Mouse (Mus musculus): ENCODE data around the gene Rasgef1b. TPM values are rescaled to one million over a fixed set of nuclear protein-coding genes. Genes with fewer than 3 reads are reported as not detected.

The Rasgef1b gene
- total and polyA plus RNA-seq, 2 experiments: 4.0 to 20.4 TPM

GRCm38 (mm10) chr5:99499404-99500089, 229.3 kb downstream of the Rasgef1b start:
- no peak for DNase-seq (ENCODE audit: extremely low read depth, low read depth, low spot score)
- no peak overlapping the region for H3K4me3 ChIP-seq (ENCODE audit: insufficient read depth, low read depth, low read length)

DNA sequence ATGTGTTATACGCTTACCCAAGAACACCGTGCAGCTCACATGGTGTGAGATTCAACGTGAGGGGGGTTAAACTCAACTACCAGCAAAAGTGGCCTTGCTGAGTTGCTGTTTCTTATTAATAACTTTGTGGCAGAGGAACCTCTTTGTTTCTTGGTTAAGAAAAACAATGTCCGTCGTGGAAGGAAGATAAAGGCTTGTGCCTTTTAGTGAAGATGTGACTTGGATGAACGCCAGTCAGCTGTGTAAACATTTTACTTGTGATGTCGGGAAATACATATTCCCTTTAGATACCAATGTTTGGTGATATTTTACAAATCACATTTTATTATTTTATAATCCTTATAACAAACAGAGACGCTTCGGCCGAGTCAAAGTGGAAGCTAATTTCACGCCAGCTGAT, 231.0 kb downstream of the Rasgef1b start:
- Histone ChIP-seq H3K27ac (replicated peaks; ENCODE audit: insufficient read depth, low read depth, low read length) (no peak overlapping the region), H3K27me3 (ENCODE audit: control insufficient read depth, insufficient read depth, low read length) (no peaks in the 10 kb centered on the region), H3K4me3 (ENCODE audit: insufficient read depth, low read depth, low read length) (no peak overlapping the region), H3K79me2 (ENCODE audit: control insufficient read depth, insufficient read depth, low read length) (no peaks in the 10 kb centered on the region), H3K36me3 (ENCODE audit: control insufficient read depth, insufficient read depth, low read length) (no peaks in the 10 kb centered on the region), H3K4me1 (ENCODE audit: control insufficient read depth, insufficient read depth, low read length) (peaks cover 2% of the 10 kb centered on the region; the same call in 1 of the 2 replicates), H3K9ac (ENCODE audit: low read depth, low read length) (no peak overlapping the region)
- WGBS: 65% methylated on average over 11 of the region's 11 CpGs
- DNase-seq (ENCODE audit: extremely low read depth, low read depth, low spot score): no peak
- no peak for TF ChIP-seq POLR2A (IDR thresholded peaks at IDR 0.05; ENCODE audit: extremely low read depth, insufficient read depth, low read length)
- TF ChIP-seq CTCF (IDR thresholded peaks at IDR 0.05; ENCODE audit: low read depth, low read length): no peak

More at GRCm38 (mm10) chr5:99499404-99500089, 229.3 kb downstream of the Rasgef1b start:
- Histone ChIP-seq H3K27ac (replicated peaks; ENCODE audit: insufficient read depth, low read depth, low read length) (no peak overlapping the region), H3K36me3 (ENCODE audit: control insufficient read depth, insufficient read depth, low read length) (no peaks in the 10 kb centered on the region), H3K79me2 (ENCODE audit: control insufficient read depth, insufficient read depth, low read length) (no peaks in the 10 kb centered on the region), H3K27me3 (ENCODE audit: control insufficient read depth, insufficient read depth, low read length) (no peaks in the 10 kb centered on the region), H3K9ac (ENCODE audit: low read depth, low read length) (no peak overlapping the region), H3K4me1 (ENCODE audit: control insufficient read depth, insufficient read depth, low read length) (peaks cover 2% of the 10 kb centered on the region; the same call in 1 of the 2 replicates)
- no peak for TF ChIP-seq CTCF (IDR thresholded peaks at IDR 0.05; ENCODE audit: low read depth, low read length)
- TF ChIP-seq POLR2A (IDR thresholded peaks at IDR 0.05; ENCODE audit: extremely low read depth, insufficient read depth, low read length): no peak
- 79% methylated on average over 7 of the region's 7 CpGs for WGBS

GRCm38 (mm10) chr5:99496931-99497782, 231.7 kb downstream of the Rasgef1b start:
- 85% methylated on average over 9 of the region's 9 CpGs for WGBS
- Histone ChIP-seq H3K36me3 (ENCODE audit: control insufficient read depth, insufficient read depth, low read length) (no peaks in the 10 kb centered on the region), H3K4me3 (ENCODE audit: insufficient read depth, low read depth, low read length) (no peak overlapping the region), H3K79me2 (ENCODE audit: control insufficient read depth, insufficient read depth, low read length) (no peaks in the 10 kb centered on the region), H3K4me1 (ENCODE audit: control insufficient read depth, insufficient read depth, low read length) (peaks cover 2% of the 10 kb centered on the region; the same call in 1 of the 2 replicates), H3K9ac (ENCODE audit: low read depth, low read length) (no peak overlapping the region), H3K27ac (replicated peaks; ENCODE audit: insufficient read depth, low read depth, low read length) (no peak overlapping the region), H3K27me3 (ENCODE audit: control insufficient read depth, insufficient read depth, low read length) (no peaks in the 10 kb centered on the region)
- TF ChIP-seq CTCF (IDR thresholded peaks at IDR 0.05; ENCODE audit: low read depth, low read length) (no peak), POLR2A (IDR thresholded peaks at IDR 0.05; ENCODE audit: extremely low read depth, insufficient read depth, low read length) (no peak)
- DNase-seq (ENCODE audit: extremely low read depth, low read depth, low spot score): no peak

- Histone ChIP-seq H3K9ac (ENCODE audit: low read depth, low read length) (no peak overlapping the region), H3K27me3 (ENCODE audit: control insufficient read depth, insufficient read depth, low read length) (no peaks in the 10 kb centered on the region), H3K36me3 (ENCODE audit: control insufficient read depth, insufficient read depth, low read length) (no peaks in the 10 kb centered on the region), H3K4me1 (ENCODE audit: control insufficient read depth, insufficient read depth, low read length) (peaks cover 2% of the 10 kb centered on the region; the same call in 1 of the 2 replicates), H3K27ac (replicated peaks; ENCODE audit: insufficient read depth, low read depth, low read length) (no peak overlapping the region), H3K4me3 (ENCODE audit: insufficient read depth, low read depth, low read length) (no peak overlapping the region), H3K79me2 (ENCODE audit: control insufficient read depth, insufficient read depth, low read length) (no peaks in the 10 kb centered on the region)
- TF ChIP-seq POLR2A (IDR thresholded peaks at IDR 0.05; ENCODE audit: extremely low read depth, insufficient read depth, low read length): no peak
- DNase-seq (ENCODE audit: extremely low read depth, low read depth, low spot score): no peak
- 96% methylated on average over 1 of the region's 1 CpGs for WGBS
Observed at GRCm38 (mm10) chr5:99496157-99496453, 232.8 kb downstream of the Rasgef1b start.

- H3K79me2 ChIP-seq (ENCODE audit: control insufficient read depth, insufficient read depth, low read length): no peaks in the 10 kb centered on the region
- no peak overlapping the region for H3K4me3 ChIP-seq (ENCODE audit: insufficient read depth, low read depth, low read length)
- 94% methylated on average over 10 of the region's 10 CpGs for WGBS
- H3K4me1 ChIP-seq (ENCODE audit: control insufficient read depth, insufficient read depth, low read length): peaks cover 2% of the 10 kb centered on the region; the same call in 1 of the 2 replicates
- no peak for TF ChIP-seq POLR2A (IDR thresholded peaks at IDR 0.05; ENCODE audit: extremely low read depth, insufficient read depth, low read length)
- no peak for TF ChIP-seq CTCF (IDR thresholded peaks at IDR 0.05; ENCODE audit: low read depth, low read length)
- H3K27me3 ChIP-seq (ENCODE audit: control insufficient read depth, insufficient read depth, low read length): no peaks in the 10 kb centered on the region
- no peak overlapping the region for H3K9ac ChIP-seq (ENCODE audit: low read depth, low read length)
- H3K27ac ChIP-seq (replicated peaks; ENCODE audit: insufficient read depth, low read depth, low read length): no peak overlapping the region
- no peaks in the 10 kb centered on the region for H3K36me3 ChIP-seq (ENCODE audit: control insufficient read depth, insufficient read depth, low read length)
- no peak for DNase-seq (ENCODE audit: extremely low read depth, low read depth, low spot score)
Observed at GRCm38 (mm10) chr5:99495354-99496156, 233.3 kb downstream of the Rasgef1b start.

Data from liver, adult 2 months (tissue).